Mouse (Mus musculus): ENCODE data around the gene Ctnnbl1. TPM values are rescaled to one million over a fixed set of nuclear protein-coding genes. Genes with fewer than 3 reads are reported as not detected.

Gene Ctnnbl1
- total RNA-seq, 2 experiments from 2014 or later: 27.1 to 29.6 TPM

DNA sequence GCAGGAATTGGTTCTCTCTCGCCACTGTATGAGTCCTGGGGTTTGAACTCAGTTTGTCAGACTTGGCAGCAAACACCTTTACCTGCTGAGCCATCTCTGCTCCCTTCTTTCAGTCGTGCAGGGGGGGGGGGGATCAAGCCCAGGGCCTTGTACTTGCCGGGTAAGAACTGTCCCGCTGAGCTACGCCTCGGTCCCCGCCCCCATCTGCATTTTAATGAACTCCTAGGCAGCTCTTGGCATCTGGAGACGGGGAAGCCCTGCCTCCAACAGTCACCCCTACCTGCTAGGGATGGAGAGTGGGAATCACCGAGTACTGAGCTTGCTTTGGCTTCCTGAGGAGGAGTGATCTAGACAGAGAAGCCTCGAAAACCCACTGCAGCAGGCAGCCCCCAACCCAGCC lies 181.3 kb downstream of the Ctnnbl1 start:
- intact Hi-C loops (cut with DNase I): loop anchor here (5.0 kb wide), 3 partner anchors 56 to 171 kb away; no protein-coding TSS in a partner anchor
- DNase-seq (ENCODE audit: low spot score in 2 of 2): no peak

DNA sequence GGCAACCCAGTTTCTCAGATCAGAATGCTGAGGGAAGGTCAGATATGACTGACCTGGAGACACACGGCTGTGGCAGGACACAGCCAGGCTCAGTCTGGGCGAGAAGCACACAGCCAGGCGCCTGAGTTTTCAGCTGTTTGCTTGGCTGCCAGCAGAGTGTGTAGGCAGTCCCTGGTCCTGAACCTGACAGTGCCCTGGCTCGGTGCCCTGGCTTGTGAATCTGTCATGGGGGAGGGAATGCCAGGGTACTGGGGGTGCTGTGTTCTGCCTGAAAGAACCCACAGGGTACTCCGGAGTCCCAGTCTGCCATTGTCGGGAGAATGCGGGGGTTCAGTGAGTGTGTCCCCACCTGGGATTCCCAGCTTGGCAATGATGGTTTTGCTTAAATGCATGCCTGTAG lies 184.3 kb downstream of the Ctnnbl1 start:
- DNase-seq (ENCODE audit: low spot score in 2 of 2): peak in 1 of 2 experiments; percentile 15
- intact Hi-C loops (cut with DNase I): no loop called here

DNA sequence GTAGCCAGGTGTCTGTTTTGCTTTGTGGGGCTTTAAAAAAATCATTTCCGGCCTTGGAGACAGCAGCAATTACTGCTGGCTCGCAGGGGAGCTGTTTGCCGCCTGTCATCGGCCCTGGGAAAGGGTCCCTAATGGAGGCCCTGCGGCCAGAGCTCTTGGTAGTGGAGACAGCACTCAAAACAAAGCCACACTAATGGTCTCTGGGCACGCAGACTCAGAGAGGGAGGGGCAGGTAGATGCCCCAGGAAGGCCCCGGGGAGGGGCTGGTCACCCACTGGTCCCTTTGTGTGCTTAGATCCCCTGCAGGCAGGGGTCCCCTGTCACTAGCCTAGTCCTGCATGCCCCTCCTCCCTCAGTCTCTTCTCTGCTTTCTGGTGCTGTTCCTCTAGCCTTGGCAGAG lies 186.2 kb downstream of the Ctnnbl1 start:
- DNase-seq (ENCODE audit: low spot score in 2 of 2): no peak
- intact Hi-C loops (cut with DNase I): no loop called here

DNA sequence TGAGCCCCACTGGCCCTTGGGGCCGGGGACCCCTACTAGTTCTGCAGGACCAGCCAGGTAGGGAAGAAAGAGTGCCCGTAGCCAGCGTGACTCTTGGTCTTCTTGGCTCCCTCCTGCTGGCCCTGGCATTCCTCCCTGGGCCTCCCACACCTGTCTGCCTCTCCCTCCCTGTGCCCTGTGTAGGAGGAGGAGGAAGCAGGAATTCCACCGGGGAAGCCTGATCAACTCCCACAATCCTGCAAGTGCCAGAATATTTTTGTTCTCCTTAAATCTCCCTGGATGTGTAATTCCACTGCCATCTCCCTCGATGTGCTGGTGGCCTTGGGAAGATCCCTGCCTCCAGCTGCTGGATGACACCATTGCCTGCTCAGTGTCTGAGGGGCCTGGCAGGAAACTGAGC lies 187.3 kb downstream of the Ctnnbl1 start:
- DNase-seq (ENCODE audit: low spot score in 2 of 2): no peak
- intact Hi-C loops (cut with DNase I): no loop called here

DNA sequence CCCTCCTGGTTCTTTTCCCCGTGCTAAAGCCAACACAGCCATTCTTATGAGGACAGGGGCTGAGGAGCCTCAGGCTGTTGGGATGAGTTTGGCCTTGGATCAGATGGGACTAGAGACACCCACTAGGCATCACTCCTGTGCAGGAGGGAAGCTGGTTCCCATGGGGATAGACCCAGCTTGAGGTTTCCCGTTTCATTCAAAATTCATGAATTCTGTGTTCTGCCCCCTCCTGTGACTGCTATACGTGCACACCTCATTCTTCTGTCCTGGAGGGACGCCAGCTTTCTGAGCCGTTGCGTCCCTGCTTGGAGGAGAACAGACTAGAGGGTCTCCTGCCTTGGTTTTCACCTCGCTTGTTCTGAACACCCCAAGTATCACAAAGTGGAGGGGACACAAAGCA lies 189.3 kb downstream of the Ctnnbl1 start:
- DNase-seq (ENCODE audit: low spot score in 2 of 2): peak; percentile 30
- intact Hi-C loops (cut with DNase I): loop anchor here (5.0 kb wide), 1 partner anchor 61 kb away; no protein-coding TSS in a partner anchor

DNA sequence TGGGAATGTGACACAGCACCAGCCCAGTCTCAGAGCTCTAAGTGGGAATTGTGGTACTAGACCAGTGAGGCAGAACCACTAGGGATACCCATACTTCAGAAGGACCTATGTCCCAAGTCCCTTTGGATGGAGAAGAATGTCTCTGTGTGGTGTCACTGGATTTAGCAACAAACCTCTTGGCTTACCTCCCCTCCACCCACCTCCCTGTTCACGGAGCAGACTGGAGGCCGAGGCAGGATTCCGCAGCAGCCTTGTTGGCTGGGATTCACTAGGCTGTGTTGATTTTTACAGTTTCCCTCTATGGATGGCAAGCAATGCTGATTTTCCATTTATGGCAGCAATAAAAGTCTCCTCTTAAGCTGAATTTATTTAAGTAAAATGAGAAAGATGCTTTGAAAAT lies 189.7 kb downstream of the Ctnnbl1 start:
- peak; percentile 20 to 38 for DNase-seq (ENCODE audit: low spot score in 2 of 2)
- intact Hi-C loops (cut with DNase I): loop anchor here (5.0 kb wide), 1 partner anchor 60 kb away; no protein-coding TSS in a partner anchor

DNA sequence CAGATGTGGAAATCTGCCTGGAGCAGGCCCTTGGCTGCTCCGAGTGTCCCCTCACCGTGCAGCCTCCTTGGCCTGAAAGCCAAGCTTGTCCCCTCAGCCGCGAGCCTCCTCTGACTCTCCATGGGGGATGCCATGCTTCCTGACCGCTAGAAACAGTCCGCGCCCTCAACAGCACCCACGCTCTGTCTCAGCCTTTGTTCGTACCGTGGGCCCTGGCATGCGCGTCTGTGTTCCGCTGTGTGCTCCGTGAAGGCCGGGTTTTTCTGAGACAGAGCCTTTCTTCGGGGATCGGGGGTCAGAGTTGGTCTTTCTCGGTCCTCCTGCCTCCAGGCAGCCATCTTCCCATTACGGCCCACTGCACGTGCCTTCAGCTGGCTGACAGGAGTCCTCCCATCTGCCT lies 190.2 kb downstream of the Ctnnbl1 start:
- peak in 1 of 2 experiments; percentile 26 for DNase-seq (ENCODE audit: low spot score in 2 of 2)
- intact Hi-C loops (cut with DNase I): loop anchor here (5.0 kb wide), 1 partner anchor 60 kb away; no protein-coding TSS in a partner anchor

DNA sequence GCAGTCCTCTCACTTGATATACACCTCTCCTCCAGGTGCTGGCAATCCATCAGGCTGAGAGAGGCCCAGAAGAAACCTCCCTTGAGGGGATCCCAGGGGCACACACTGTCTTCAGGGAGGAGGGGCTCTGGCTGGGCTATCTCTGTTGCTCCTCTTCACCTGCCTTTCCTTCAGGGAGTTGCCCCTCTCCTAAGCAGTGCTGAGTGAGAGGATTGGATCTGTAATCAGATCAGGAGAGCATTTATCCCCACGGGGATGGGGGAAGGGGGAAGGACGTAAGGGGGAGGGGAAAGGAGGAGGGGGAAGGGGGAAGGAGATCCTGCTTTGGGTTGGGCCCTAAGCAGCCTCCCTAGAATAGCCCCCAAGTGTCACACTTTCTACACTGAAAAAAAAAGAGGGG lies 190.6 kb downstream of the Ctnnbl1 start:
- intact Hi-C loops (cut with DNase I): loop anchor here (5.0 kb wide), 1 partner anchor 59 kb away; no protein-coding TSS in a partner anchor
- DNase-seq (ENCODE audit: low spot score in 2 of 2): no peak

DNA sequence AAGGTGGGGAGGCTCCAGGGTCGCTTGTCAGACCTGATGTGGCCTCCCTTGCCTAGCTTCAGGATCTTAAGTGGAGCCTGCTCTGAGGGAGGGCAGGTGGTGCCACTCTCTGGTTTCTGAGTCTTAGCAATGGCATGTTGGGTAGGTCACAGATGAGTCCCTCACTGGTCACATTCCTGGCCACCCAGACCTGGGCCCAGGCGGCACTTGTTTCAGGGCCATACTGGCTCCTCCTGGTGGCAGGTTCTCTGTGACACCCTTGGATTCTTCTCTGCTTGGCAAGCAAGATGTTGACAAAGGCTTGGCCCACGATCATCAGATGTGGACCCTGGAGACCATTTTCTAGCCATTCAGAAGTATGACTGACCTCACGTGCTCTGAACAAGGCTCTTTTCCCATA lies 195.5 kb downstream of the Ctnnbl1 start:
- DNase-seq (ENCODE audit: low spot score in 2 of 2): no peak
- intact Hi-C loops (cut with DNase I): no loop called here

DNA sequence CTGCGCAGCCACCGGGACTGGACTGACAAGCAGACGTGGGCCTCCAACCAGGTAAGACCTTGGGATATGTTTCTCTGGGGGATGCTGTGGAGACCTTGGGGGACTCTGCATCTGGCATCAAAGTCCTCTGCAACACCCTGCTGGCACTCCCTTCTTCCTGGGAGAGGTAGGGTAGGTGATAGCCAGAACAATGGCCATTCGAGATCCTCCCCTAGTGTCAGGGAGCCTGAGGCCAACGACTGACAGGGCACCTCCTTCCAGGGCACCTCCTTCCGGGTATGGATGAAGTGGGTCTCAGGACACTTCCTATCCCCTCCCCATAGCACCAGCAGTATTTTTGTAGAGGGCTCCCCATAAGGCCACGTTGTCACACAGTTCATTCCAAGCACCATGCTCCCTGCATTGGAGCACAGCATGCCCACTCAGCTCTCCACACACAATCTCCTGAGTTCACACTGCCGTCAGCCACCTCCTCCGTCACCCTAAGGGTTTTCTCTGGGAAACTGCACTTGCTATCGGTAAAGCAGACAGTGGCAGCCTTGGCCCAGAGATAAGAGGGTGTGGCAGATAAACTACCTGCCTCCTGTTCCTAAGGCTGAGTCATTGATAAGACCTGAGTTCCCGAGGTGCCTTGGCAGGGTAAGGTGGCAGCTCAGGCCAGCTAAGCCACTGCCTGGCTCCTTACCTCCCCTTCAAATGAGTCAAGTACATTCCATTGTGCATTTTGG lies 198.4 kb downstream of the Ctnnbl1 start:
- intact Hi-C loops (cut with DNase I): no loop called here

DNA sequence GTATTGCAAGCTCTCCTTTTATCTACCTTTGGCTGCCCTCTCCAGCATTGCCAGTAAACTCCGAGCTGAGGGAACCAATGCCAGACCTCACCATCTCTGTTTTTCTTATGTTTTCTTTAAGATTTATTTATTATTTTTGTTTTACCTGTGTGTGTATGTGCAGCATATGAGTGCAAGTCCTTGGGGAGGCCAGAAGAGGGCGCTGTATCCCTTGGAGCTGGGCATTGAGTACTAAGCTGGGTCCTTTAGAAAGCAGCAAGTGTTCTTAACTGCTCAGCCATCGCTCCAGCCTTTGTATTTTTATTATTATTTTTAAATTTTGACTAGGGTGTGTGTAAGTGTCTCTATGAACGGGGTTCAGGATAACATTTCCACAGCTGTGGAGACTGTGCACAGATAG lies 199.5 kb downstream of the Ctnnbl1 start:
- no peak for DNase-seq (ENCODE audit: low spot score in 2 of 2)
- intact Hi-C loops (cut with DNase I): no loop called here

More for the DNA sequence above, 198.4 kb downstream of the Ctnnbl1 start:
- no peak for DNase-seq (ENCODE audit: low spot score in 2 of 2)

DNA sequence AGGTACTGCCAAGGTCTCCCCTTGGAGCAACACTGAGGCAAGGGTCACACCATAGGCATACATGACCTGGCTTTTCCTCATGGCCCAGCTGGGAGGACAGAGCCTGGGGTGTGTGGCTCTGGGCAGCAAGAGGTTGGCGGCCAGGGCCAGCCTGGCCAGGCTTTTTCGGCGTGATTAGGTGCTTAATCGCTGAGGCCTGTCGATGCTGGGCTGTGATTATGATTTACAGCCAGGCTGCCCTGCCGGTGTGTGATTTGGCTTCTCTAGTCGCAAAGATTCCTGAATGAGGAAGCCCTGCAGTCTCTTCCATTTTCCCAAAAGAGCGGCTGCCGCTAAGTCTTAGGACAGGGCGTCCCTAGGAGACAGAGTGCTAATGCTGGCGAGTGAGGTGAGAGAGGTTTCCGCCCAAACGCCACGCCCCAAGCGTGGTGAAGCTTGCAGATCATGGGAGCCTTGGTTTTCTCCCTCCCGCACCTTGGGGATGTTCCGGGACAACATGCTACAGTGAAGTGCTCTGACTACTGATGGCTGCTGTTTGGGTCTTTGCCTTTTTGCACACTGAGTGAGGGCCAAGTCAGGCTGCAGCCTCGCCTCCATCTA lies 203.5 kb downstream of the Ctnnbl1 start:
- intact Hi-C loops (cut with DNase I): no loop called here
- DNase-seq (ENCODE audit: low spot score in 2 of 2): no peak

Other genes with a start within 250 kb of the Ctnnbl1 start
- 100 to 1,000 TPM; 188 to 255 TPM for gene Nnat, start 177.3 kb upstream of the Ctnnbl1 start, total RNA-seq (2021)
- gene Blcap, start 166.1 kb upstream of the Ctnnbl1 start, total RNA-seq (2021): 100 to 1,000 TPM in 1 of 2 experiments, 10 to 100 TPM in 1; 90.4 to 113 TPM
- gene Vstm2l, start 177.3 kb downstream of the Ctnnbl1 start, total RNA-seq (2021): 100 to 1,000 TPM; 155 to 172 TPM

Data from left cerebral cortex, postnatal 36 days (tissue).